Mouse (Mus musculus) liver, embryonic 13.5 days (tissue): ENCODE measurements at regions not wholly inside any gene's neighbourhood (a gene's known extent, or its start where the extent isn't known, plus 50 kb on each side); places are given as distances from the start of the nearest gene placed in this dataset.

Experiments used
- ATAC-seq: fragments of 200-750 bp; cut with Nextera tagmentation; 2 replicates; pipeline ENCODE4 v1.8.0; 2017; ENCODE audit warnings: low read depth, mild to moderate bottlenecking, moderate number of reproducible peaks, moderate library complexity
- DNase-seq: peaks from one replicate; pipeline ENCODE4 v3.0.0; 2022
- H3K27ac ChIP-seq: fragments of 300-500 bp; sonication (generic); 2 replicates; pipeline ENCODE4 v1.5.1; 2015; ENCODE audit warnings: moderate library complexity, mild to moderate bottlenecking, inconsistent platforms
- H3K27me3 ChIP-seq: fragments of 300-500 bp; sonication (generic); 2 replicates; pipeline ENCODE4 v1.6.1; 2015; ENCODE audit warnings: mild to moderate bottlenecking, inconsistent platforms
- H3K36me3 ChIP-seq: fragments of 300-500 bp; sonication (generic); 2 replicates; pipeline ENCODE4 v1.6.1; 2015; ENCODE audit warnings: mild to moderate bottlenecking, inconsistent platforms
- H3K4me1 ChIP-seq: fragments of 300-500 bp; sonication (generic); replicated peaks from 2 replicates; pipeline ENCODE4 v1.6.1; 2015; ENCODE audit warnings: inconsistent platforms
- H3K4me2 ChIP-seq: fragments of 300-500 bp; sonication (generic); 2 replicates; pipeline ENCODE4 v1.6.1; 2015; ENCODE audit warnings: inconsistent platforms, mild to moderate bottlenecking, moderate library complexity
- H3K4me3 ChIP-seq: fragments of 300-500 bp; sonication (generic); replicated peaks from 2 replicates; pipeline ENCODE4 v1.5.1; 2015; ENCODE audit warnings: mild to moderate bottlenecking, inconsistent platforms
- H3K9ac ChIP-seq: fragments of 300-500 bp; sonication (generic); 2 replicates; pipeline ENCODE4 v1.6.1; 2015; ENCODE audit warnings: mild to moderate bottlenecking, inconsistent platforms
- H3K9me3 ChIP-seq: fragments of 300-500 bp; sonication (generic); replicated peaks from 2 replicates; pipeline ENCODE4 v1.6.1; 2016; ENCODE audit warnings: inconsistent platforms
- WGBS: fragments of 180-500 bp; shearing (Covaris S2); methylation state at CpG from one replicate; pipeline ENCODE4 v1.1.7; 2015; ENCODE audit not compliant: insufficient replicate concordance; 5-methylcytosine and 5-hydroxymethylcytosine counted together

DNA sequence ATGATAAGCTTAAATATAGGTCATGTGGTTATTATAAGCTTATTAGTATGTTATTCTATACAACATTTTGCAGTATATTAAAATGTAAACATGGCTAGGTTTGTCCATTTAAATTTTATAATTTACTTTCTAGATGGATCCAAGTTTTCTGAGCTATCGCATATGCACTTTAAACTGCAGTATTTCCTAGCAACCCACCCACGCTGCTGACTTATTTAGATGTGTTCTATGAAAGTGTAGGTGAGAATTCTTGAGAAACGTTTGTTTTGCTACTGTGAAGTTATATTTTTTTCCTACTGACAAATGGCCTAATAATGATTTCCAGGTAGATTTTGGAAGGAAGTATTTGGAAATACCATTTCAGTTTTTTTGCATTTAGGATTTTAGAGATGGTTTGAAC, 308.0 kb downstream of the Gbe1 start:
- Histone ChIP-seq H3K4me2 (no peak overlapping the region), H3K27ac (no peak overlapping the region), H3K4me1 (no peaks in the 10 kb centered on the region), H3K27me3 (no peaks in the 10 kb centered on the region), H3K9ac (no peak overlapping the region), H3K9me3 (no peaks in the 10 kb centered on the region), H3K4me3 (no peak overlapping the region), H3K36me3 (no peaks in the 10 kb centered on the region)
- ATAC-seq, result no peak
- 70% methylated on average over 3 of the region's 3 CpGs for WGBS
- no peak for DNase-seq

DNA sequence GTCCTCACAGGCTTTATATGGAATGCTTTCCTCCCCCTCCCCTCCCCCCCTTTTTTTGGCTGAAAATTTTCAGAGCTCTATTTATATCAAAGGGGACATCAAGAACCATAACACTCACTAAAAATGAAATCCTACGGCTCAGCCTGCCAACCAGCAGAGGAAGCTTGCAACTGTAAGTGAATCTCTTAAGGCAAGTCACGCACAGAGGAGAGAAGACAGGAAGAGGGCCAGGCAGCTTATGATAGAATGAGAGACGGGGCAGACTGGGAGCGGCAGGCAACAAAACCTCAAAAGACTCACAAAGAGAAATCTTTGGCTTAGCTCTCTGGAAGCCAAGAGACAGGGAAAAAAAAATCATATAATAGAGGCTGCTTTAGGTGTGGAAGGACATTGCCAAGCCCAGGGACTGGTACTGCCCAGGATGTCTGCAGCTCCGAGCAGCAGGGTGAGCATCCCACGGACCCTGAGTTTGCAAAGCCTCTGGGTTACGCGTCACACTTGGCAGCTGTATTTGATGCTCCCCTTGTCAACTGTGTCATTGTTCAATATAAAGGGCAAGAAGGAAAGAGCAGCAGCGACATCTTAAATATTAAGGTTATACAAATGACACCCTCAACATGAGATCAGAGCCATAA, 330.0 kb downstream of the Gbe1 start:
- WGBS, result 73% methylated on average over 9 of the region's 9 CpGs
- H3K27me3 ChIP-seq, result no peaks in the 10 kb centered on the region
- H3K4me2 ChIP-seq, result no peak overlapping the region
- H3K27ac ChIP-seq, result no peak overlapping the region
- H3K9ac ChIP-seq, result no peak overlapping the region
- H3K36me3 ChIP-seq, result no peaks in the 10 kb centered on the region
- H3K9me3 ChIP-seq, result 0 out of 2 replicates have a peak, but pooled peaks cover 3% of the 10 kb centered on the region
- ATAC-seq (no peak), DNase-seq (no peak)
- no peak overlapping the region for H3K4me3 ChIP-seq
- no peaks in the 10 kb centered on the region for H3K4me1 ChIP-seq

DNA sequence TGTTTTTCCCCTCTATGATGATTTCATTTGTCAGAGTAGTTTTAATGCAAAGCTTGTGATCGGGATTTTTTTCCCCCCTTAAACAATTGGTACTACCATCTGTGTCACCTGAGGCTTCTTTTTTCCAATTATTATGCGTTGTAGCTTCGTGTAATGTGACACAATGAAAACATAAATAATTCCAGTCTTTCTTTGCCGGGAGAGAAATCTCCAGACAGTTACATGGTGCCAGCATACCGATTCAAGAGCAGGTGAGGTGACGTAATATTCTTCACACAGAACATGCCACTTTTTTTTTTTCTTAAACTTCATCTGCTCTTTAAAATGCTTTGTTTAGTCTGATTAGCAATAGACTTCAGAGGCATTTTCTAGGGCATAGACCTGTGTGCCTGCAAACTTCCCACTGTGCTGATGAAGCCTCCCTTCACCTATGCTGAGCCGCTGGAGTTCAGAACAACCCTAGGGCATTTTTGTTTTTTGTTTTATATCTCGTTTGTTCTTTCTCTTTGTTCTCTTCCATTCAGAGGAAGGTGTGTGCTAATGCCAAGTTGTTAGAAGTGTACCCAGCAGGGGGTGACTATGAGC, 331.0 kb downstream of the Gbe1 start:
- Histone ChIP-seq H3K4me2 (no peak overlapping the region), H3K36me3 (no peaks in the 10 kb centered on the region), H3K4me3 (no peak overlapping the region), H3K9me3 (0 out of 2 replicates have a peak, but pooled peaks cover 3% of the 10 kb centered on the region), H3K4me1 (no peaks in the 10 kb centered on the region), H3K27me3 (no peaks in the 10 kb centered on the region), H3K27ac (no peak overlapping the region), H3K9ac (no peak overlapping the region)
- no peak for ATAC-seq
- 67% methylated on average over 8 of the region's 8 CpGs for WGBS
- no peak for DNase-seq

DNA sequence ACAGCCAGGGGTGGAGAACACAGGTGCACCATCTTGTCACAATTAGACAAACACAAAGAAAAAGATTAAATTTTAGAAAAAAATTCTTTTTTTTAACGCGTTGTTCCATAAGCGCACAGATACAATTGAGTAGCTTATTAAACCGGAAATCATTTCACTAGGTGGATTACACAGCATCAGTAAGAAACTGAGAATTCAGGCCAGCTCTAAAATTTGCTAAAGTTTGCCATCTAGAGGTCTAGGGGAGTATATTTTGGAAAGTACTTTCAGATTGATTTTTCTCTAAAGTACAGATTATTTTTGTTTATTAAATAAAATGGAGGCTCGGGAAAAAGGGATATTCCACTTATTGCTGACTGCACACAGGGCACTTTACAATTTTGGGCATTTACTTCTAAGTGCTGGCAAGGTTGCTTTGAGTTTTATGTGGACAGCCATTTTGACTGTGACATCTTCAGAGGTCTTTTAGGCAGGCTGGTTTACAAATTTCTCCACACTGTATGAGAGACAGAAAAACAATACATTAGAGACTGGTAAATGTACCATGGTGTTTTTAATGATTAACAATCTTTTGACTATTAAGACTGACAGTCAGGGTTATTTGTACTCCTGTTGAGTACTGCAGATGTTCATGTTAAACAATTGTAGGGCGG, 340.8 kb downstream of the Gbe1 start:
- no peaks in the 10 kb centered on the region for H3K27me3 ChIP-seq
- 59% methylated on average over 6 of the region's 6 CpGs for WGBS
- ATAC-seq (no peak), DNase-seq (no peak)
- H3K9me3 ChIP-seq, result no peaks in the 10 kb centered on the region
- no peaks in the 10 kb centered on the region for H3K4me1 ChIP-seq
- H3K4me2 ChIP-seq, result no peak overlapping the region
- no peak overlapping the region for H3K4me3 ChIP-seq
- H3K36me3 ChIP-seq, result no peaks in the 10 kb centered on the region
- H3K9ac ChIP-seq, result no peak overlapping the region
- no peak overlapping the region for H3K27ac ChIP-seq

DNA sequence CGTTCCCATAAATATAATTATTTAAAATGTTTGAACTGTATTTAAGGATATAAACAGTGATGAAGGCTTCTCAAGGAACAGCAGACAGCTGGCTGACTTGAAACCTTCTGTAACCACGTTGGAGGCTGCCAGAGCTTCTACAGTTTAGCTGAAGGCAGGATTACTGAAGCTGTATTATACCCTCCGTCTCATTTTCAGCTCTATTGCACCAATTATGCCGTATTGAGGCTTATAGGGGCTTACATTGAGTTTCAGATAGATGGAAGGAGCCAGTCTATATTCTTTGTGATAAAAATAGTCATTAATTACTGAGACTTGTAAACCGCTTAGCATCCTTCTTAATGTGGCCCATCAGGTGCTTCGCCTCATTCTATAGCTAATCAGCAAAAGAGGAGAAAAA, 376.1 kb downstream of the Gbe1 start:
- ATAC-seq (no peak), DNase-seq (no peak)
- H3K36me3 ChIP-seq, result no peaks in the 10 kb centered on the region
- H3K27ac ChIP-seq, result no peak overlapping the region
- no peaks in the 10 kb centered on the region for H3K27me3 ChIP-seq
- H3K9ac ChIP-seq, result no peak overlapping the region
- H3K4me3 ChIP-seq, result no peak overlapping the region
- 67% methylated on average over 6 of the region's 6 CpGs for WGBS
- H3K9me3 ChIP-seq, result 0 out of 2 replicates have a peak, but pooled peaks cover 3% of the 10 kb centered on the region
- H3K4me2 ChIP-seq, result no peak overlapping the region
- H3K4me1 ChIP-seq, result no peaks in the 10 kb centered on the region

DNA sequence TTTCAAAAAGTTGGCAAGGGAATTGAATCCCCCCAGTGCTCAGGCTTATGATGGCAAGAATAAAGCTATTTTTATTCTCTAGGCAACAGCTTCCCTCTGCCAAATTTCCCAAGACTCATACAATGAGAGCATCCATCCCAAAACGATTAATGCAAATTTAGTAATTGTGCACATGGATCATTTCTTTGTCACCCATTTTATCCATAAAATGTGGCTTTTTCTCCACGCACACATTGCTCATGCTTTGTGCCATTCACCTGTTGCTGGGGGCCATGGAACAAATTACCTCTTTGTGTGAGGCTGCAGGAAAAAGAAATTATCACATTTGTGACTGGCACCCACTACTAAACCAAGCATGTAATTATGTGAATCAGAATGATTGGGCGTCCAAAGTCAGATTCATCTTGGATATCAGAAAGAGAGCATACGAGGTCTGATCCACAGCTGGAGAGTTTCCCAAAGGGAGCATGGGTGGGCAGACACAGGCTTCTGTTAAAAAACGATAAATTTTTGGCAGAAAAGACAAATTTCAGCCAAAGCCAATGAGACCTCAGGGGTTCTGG, 411.1 kb downstream of the Gbe1 start:
- ATAC-seq (no peak), DNase-seq (no peak)
- Histone ChIP-seq H3K4me1 (no peaks in the 10 kb centered on the region), H3K36me3 (no peaks in the 10 kb centered on the region), H3K9me3 (no peaks in the 10 kb centered on the region), H3K9ac (no peak overlapping the region), H3K27ac (no peak overlapping the region), H3K4me2 (no peak overlapping the region), H3K4me3 (no peak overlapping the region), H3K27me3 (no peaks in the 10 kb centered on the region)
- 59% methylated on average over 5 of the region's 5 CpGs for WGBS

DNA sequence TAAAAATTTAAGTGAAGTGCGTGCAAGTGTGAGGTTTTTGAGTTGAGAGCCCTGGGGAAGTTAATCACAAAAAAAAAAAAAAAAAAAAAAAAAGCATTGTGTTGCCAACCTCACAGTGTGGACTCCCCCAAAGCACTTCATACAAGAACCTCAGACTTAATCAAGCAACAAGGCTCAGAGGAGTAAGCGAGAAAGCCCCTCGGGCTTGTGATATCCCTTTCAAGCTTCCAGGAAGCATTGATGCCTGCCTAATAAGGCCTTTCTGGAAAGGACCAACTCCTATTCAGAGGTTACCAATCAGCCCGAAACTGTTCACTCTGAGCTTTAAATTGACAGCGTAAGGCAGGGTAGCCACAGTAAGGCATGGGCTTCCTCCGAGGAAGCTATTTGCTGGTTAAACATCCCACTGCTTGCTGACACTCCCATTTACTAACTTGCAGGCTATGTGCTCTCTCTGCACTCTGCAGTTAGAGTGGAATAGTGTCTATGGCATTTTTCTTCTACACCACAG, 411.6 kb downstream of the Gbe1 start:
- Histone ChIP-seq H3K27ac (no peak overlapping the region), H3K4me1 (no peaks in the 10 kb centered on the region), H3K9ac (no peak overlapping the region), H3K9me3 (no peaks in the 10 kb centered on the region), H3K4me2 (no peak overlapping the region), H3K36me3 (no peaks in the 10 kb centered on the region), H3K4me3 (no peak overlapping the region), H3K27me3 (no peaks in the 10 kb centered on the region)
- ATAC-seq (no peak), DNase-seq (no peak)
- WGBS, result 56% methylated on average over 6 of the region's 6 CpGs

DNA sequence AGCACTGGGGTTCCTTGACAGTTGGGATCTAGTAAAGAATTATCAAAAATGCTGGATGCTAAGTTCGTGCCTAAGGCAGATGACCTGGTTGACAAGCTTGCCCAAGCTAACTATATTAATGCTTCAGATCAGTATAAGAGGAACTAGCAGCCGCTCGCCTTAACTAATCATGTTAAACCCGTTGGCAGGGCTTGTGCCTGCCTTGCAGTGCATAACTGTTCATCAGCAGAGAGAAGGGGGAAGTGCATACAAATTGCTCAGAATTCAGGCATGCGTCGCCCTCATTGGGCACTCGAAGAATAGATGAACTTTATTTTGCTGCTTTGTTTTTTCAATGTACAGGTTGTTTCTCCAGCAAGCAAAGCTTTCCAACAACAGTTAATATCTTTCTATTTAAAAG, 419.3 kb downstream of the Gbe1 start:
- no peak for DNase-seq
- Histone ChIP-seq H3K4me1 (no peaks in the 10 kb centered on the region), H3K27me3 (no peaks in the 10 kb centered on the region), H3K9ac (no peak overlapping the region), H3K4me3 (no peak overlapping the region), H3K9me3 (0 out of 2 replicates have a peak, but pooled peaks cover 4% of the 10 kb centered on the region), H3K36me3 (no peaks in the 10 kb centered on the region), H3K4me2 (no peak overlapping the region), H3K27ac (no peak overlapping the region)
- WGBS, result 62% methylated on average over 7 of the region's 7 CpGs
- ATAC-seq, result no peak

DNA sequence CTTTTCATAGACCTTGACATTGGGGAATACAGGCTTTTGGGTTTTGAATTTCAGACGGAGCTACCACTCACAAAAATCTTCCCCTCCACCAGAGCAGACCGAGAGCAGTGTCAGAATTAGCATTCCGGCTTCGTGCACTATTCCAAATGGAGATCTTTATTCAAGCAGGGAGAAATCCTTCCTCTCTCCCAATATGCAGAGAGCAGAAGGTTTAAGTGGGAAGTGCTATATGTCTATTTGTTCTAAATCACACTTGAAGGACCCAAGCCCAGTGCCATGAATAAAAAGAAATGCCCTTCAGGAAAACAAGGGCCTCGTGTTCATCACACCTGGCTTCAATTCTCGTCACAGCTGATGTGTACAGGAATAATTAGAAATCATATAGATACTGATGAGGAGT, 426.3 kb downstream of the Gbe1 start:
- no peaks in the 10 kb centered on the region for H3K27me3 ChIP-seq
- no peaks in the 10 kb centered on the region for H3K36me3 ChIP-seq
- 54% methylated on average over 6 of the region's 6 CpGs for whole genome bisulfite sequencing
- H3K27ac ChIP-seq, result no peak overlapping the region
- H3K9ac ChIP-seq, result no peak overlapping the region
- DNase-seq (no peak), ATAC-seq (no peak)
- no peak overlapping the region for H3K4me3 ChIP-seq
- H3K9me3 ChIP-seq, result no peaks in the 10 kb centered on the region
- no peaks in the 10 kb centered on the region for H3K4me1 ChIP-seq
- H3K4me2 ChIP-seq, result no peak overlapping the region

DNA sequence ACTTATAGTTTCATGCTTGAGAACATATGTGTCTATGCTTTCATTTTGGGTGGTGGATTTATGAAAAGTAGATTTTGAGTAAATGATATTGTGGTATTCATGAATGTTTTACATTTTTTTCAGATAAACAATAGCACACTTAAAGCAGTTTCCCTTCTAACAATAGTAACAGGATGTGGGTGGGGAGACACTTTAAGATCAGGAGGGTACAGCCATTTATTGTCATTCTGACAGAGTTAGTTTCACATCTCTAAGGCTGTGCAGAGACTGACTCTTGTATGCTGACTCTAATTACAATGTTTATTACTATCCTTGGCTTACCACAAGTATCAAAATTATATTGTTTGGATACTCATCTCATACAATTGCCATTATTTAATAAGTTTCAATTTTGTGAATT, 440.5 kb downstream of the Gbe1 start:
- Histone ChIP-seq H3K9ac (no peak overlapping the region), H3K4me2 (no peak overlapping the region), H3K4me3 (no peak overlapping the region), H3K4me1 (no peaks in the 10 kb centered on the region), H3K9me3 (no peaks in the 10 kb centered on the region), H3K27me3 (no peaks in the 10 kb centered on the region), H3K36me3 (no peaks in the 10 kb centered on the region), H3K27ac (no peak overlapping the region)
- DNase-seq (no peak), ATAC-seq (no peak)

DNA sequence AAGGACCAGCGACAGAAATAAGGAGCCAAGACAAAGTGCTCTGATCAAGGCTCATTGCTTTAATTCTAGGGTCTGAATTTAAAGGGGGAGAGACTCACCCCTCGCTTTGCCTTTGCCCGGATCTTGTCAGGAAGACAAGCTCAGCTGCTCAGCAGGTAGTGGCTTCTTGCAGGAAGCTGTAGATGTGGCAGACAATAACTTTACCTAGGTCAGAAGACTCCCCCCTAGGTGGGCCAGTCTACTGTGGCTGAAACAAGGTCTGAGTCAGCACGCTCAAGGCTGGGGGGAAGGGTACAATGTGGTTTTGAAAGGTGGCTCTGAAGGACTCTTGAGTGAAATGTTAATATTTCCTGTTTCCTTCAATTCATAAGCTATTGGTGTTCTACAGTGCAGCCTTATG, 484.3 kb downstream of the Gbe1 start:
- Histone ChIP-seq H3K36me3 (no peaks in the 10 kb centered on the region), H3K9me3 (no peaks in the 10 kb centered on the region)
- ATAC-seq, result no peak

More for the DNA sequence above, 484.3 kb downstream of the Gbe1 start:
- WGBS, result 54% methylated on average over 4 of the region's 4 CpGs
- H3K4me1 ChIP-seq, result no peaks in the 10 kb centered on the region
- no peak for DNase-seq
- no peak overlapping the region for H3K27ac ChIP-seq
- H3K27me3 ChIP-seq, result no peaks in the 10 kb centered on the region
- no peak overlapping the region for H3K4me3 ChIP-seq
- H3K9ac ChIP-seq, result no peak overlapping the region
- no peak overlapping the region for H3K4me2 ChIP-seq
